Mouse (Mus musculus): ENCODE data around the gene Zfp526. TPM values are rescaled to one million over a fixed set of nuclear protein-coding genes. Genes with fewer than 3 reads are reported as not detected.
A peak's percentile ranks its signal among the peaks of the same experiment; 100 is the strongest.

Zfp526 gene
- total and polyA plus RNA-seq, 3 experiments = 9.5 to 14.8 TPM; not detected in 1

GRCm38 (mm10) chr7:25249314-25250140, 28.3 kb downstream of the Zfp526 start (continued):
- peak; percentile 10; the same call in 1 of the 2 replicates for TF ChIP-seq ETS1 (IDR thresholded peaks at IDR 0.05; ENCODE audit: low read depth, low read length)
- no peak for TF ChIP-seq ZMIZ1 (IDR thresholded peaks at IDR 0.05; ENCODE audit: low read depth, low read length)
- peak; percentile 29 for TF ChIP-seq SIN3A (IDR thresholded peaks at IDR 0.05; ENCODE audit: low read length)
- no peak for TF ChIP-seq NELFE (IDR thresholded peaks at IDR 0.05; ENCODE audit: low read depth, low read length)
- TF ChIP-seq E2F4 (IDR thresholded peaks at IDR 0.05; ENCODE audit: borderline replicate concordance, low read depth, low read length) = no peak
- TF ChIP-seq JUND (IDR thresholded peaks at IDR 0.05; ENCODE audit: low read depth, low read length) = no peak
- no peak for TF ChIP-seq TAL1 (IDR thresholded peaks at IDR 0.05; ENCODE audit: low read length)
- TF ChIP-seq NRF1 (IDR thresholded peaks at IDR 0.05; ENCODE audit: insufficient read depth, low read depth, low read length, poor library complexity, severe bottlenecking) = no peak
- peak; percentile 53; the same call in 1 of the 2 replicates for TF ChIP-seq HCFC1 (IDR thresholded peaks at IDR 0.05; ENCODE audit: low read depth, low read length)
- peak in 1 of 2 experiments; percentile 3; a peak in 1 of 4 replicates for TF ChIP-seq EP300 (IDR thresholded peaks at IDR 0.05; ENCODE audit: low read depth in 1 of 2, low read length in 2 of 2)
- TF ChIP-seq RCOR1 (IDR thresholded peaks at IDR 0.05; ENCODE audit: low read depth, low read length) = no peak
- TF ChIP-seq CHD1 (IDR thresholded peaks at IDR 0.05; ENCODE audit: low read depth, low read length) = no peak
- TF ChIP-seq MEF2A (IDR thresholded peaks at IDR 0.05; ENCODE audit: extremely low read depth, insufficient replicate concordance, low read depth, low read length, poor library complexity, severe bottlenecking) = no peak
- TF ChIP-seq GABPA (IDR thresholded peaks at IDR 0.05; ENCODE audit: low read depth, low read length) = no peak
- no peak for TF ChIP-seq USF2 (IDR thresholded peaks at IDR 0.05; ENCODE audit: borderline replicate concordance in 1 of 2, insufficient read depth in 1 of 2, low read depth in 1 of 2, low read length in 2 of 2)
- TF ChIP-seq USF1 (IDR thresholded peaks at IDR 0.05; ENCODE audit: low read depth, low read length) = 0 out of 2 replicates have a peak, but pooled peaks have one; percentile 1
- no peak for TF ChIP-seq CHD2 (IDR thresholded peaks at IDR 0.05; ENCODE audit: low read length)
- no peak for TF ChIP-seq TCF12 (IDR thresholded peaks at IDR 0.05; ENCODE audit: low read depth, low read length)
- no peak for TF ChIP-seq GATA1 (IDR thresholded peaks at IDR 0.05; ENCODE audit: low read depth, low read length)
- TF ChIP-seq ELF1 (IDR thresholded peaks at IDR 0.05; ENCODE audit: low read depth, low read length) = no peak
- TF ChIP-seq POLR2AphosphoS2 (IDR thresholded peaks at IDR 0.05; ENCODE audit: low read length) = no peak
- TF ChIP-seq UBTF (IDR thresholded peaks at IDR 0.05; ENCODE audit: borderline replicate concordance, insufficient read depth, low read depth, low read length) = 0 out of 2 replicates have a peak, but pooled peaks have one; percentile 38
- TF ChIP-seq RAD21 (IDR thresholded peaks at IDR 0.05; ENCODE audit: low read depth, low read length) = no peak
- TF ChIP-seq TBP (IDR thresholded peaks at IDR 0.05; ENCODE audit: low read depth, low read length) = no peak
